Mouse (Mus musculus): Measurements from ENCODE around the gene Cerkl.

DNA sequence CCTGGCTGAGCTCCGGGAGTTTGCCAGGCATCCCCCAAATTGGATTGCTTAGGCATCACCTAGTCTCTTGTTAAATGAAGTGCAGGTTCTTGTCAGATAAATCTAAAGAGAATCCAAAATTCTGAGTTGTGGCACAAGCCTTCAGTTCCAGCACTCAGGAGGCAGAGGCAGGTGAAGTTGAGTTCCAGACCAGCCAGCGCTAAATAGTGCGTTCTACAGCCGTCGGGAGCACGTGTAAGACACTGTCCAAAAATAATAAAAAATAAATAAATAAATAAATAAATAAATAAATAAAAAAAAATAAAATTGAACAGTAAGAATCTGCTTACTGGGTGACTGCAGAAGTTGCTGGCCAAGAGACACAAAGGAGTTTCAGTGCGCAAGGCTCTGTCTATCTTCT, 27.5 kb downstream of the Cerkl start:
- TF ChIP-seq CTCF (IDR thresholded peaks at IDR 0.05; ENCODE audit: low read depth, low read length) (no peak), TAL1 (conservative IDR thresholded peaks at IDR 0.05; ENCODE audit: low read depth, low read length) (no peak), GATA1 (IDR thresholded peaks at IDR 0.05; ENCODE audit: borderline replicate concordance, low read length) (no peak), POLR2AphosphoS5 (IDR thresholded peaks at IDR 0.05; ENCODE audit: insufficient replicate concordance, low read depth, low read length) (no peak), GATA2 (IDR thresholded peaks at IDR 0.05; ENCODE audit: borderline replicate concordance, low read depth, low read length) (no peak)

Data from G1E (cell line).